Mouse (Mus musculus): ENCODE data around the gene Cog8.

- TF ChIP-seq POLR2A (IDR thresholded peaks at IDR 0.05; ENCODE audit: low read depth, low read length) (no peak), CTCF (IDR thresholded peaks at IDR 0.05; ENCODE audit: extremely low read depth, insufficient read length, insufficient replicate concordance, low read depth, low read length) (no peak)
Observed at GRCm38 (mm10) chr8:107065511-107066496, 9.3 kb upstream of the Cog8 start, which contains the start of gene Tmed6.
